Mouse (Mus musculus) Patski (cell line): ENCODE measurements around the gene Ugt1a8. TPM values are rescaled to one million over a fixed set of nuclear protein-coding genes. Genes with fewer than 3 reads are reported as not detected.

ENCODE experiments used
- ATAC-seq: fragments of 100-300 bp; one replicate; pipeline ENCODE4 v1.8.0; 2021
- CTCF ChIA-PET: fragments of 350-600 bp; sonication (Branson Sonifier 250); formaldehyde crosslinking; loops from one replicate; lab custom pipeline; 2022; ENCODE audit warnings: inconsistent platforms; lab: Charles Lee
- POLR2A ChIA-PET: fragments of 350-600 bp; sonication (Branson Sonifier 250); formaldehyde crosslinking; loops from one replicate; lab custom pipeline; 2022; ENCODE audit warnings: antibody characterized with exemption, inconsistent platforms; lab: Charles Lee
- DNase-seq: peaks from one replicate; pipeline ENCODE4 v3.0.0-alpha.2; 2011; ENCODE audit warnings: low read depth, low spot score
- H3K27me3 ChIP-seq: fragments of 371-371 bp; one replicate; pipeline ENCODE4 v1.5.1; 2021
- CTCF ChIP-seq: fragments of 100-300 bp; IDR thresholded peaks from one replicate; pipeline ENCODE4 v1.5.1; 2021
- in situ Hi-C: fragments of 300-500 bp; cut with MboI; formaldehyde crosslinking; loops from 3 replicates; pipeline ENCODE4 v1.11.1; 2018; ENCODE audit warnings: low pct_unique_long_range_greater_than_20kb, mixed read lengths
- polyA plus RNA-seq: library from polyadenylated mRNA; unstranded; gene quantifications from one replicate; pipeline ENCODE4 v1.2.3, GENCODE M21; 2021

The Ugt1a8 gene
- polyA plus RNA-seq, 1 experiment from 2014 or later, result not detected

GRCm38 (mm10) chr1:88213766-88214461, 126.3 kb downstream of the Ugt1a8 start:
- H3K27me3 ChIP-seq, result no peaks in the 10 kb centered on the region
- POLR2A ChIA-PET, result no interaction called here
- TF ChIP-seq CTCF, result no peak
- in situ Hi-C loops, result no loop called here
- ATAC-seq, result peak; percentile 18
- CTCF ChIA-PET, result interaction anchor here (0.8 to 2.5 kb wide), 5 partner anchors 9 to 64 kb away, joined by 3 to 10 read pairs (median 4); partner anchors contain the start of genes Hjurp and Trpm8
- no peak for DNase-seq

GRCm38 (mm10) chr1:88214462-88214952, 126.9 kb downstream of the Ugt1a8 start:
- CTCF ChIA-PET, result interaction anchor here (2.3 to 2.5 kb wide), 2 partner anchors 8 to 64 kb away, joined by 6 to 10 read pairs; partner anchors contain the start of genes Hjurp and Trpm8
- peak; percentile 5 for ATAC-seq
- no peak for DNase-seq
- H3K27me3 ChIP-seq, result no peaks in the 10 kb centered on the region
- in situ Hi-C loops, result no loop called here
- no peak for TF ChIP-seq CTCF
- POLR2A ChIA-PET, result no interaction called here

- no peak for TF ChIP-seq CTCF
- DNase-seq (no peak), ATAC-seq (no peak)
- ChIA-PET POLR2A (no interaction called here), CTCF (interaction anchor here (0.9 to 2.3 kb wide), 3 partner anchors 20 to 62 kb away, joined by 3 to 6 read pairs (median 3); partner anchors contain the start of genes Hjurp and Trpm8)
- H3K27me3 ChIP-seq, result no peaks in the 10 kb centered on the region
- in situ Hi-C loops, result no loop called here
Measured at GRCm38 (mm10) chr1:88215466-88216380, 128.1 kb downstream of the Ugt1a8 start.

GRCm38 (mm10) chr1:88216551-88216950, 128.9 kb downstream of the Ugt1a8 start:
- no peak for DNase-seq
- ChIA-PET CTCF (interaction anchor here (2.4 kb wide), 1 partner anchor 8 kb away, joined by 5 read pairs; no protein-coding TSS in a partner anchor), POLR2A (no interaction called here)
- H3K27me3 ChIP-seq, result no peaks in the 10 kb centered on the region
- TF ChIP-seq CTCF, result no peak
- ATAC-seq, result no peak
- in situ Hi-C loops, result no loop called here

GRCm38 (mm10) chr1:88217144-88217543, 129.5 kb downstream of the Ugt1a8 start:
- CTCF ChIA-PET, result interaction anchor here (2.4 kb wide), 1 partner anchor 9 kb away, joined by 5 read pairs; no protein-coding TSS in a partner anchor
- DNase-seq, result no peak
- no peak for ATAC-seq
- POLR2A ChIA-PET, result interaction anchor here (0.8 kb wide), 1 partner anchor 27 kb away, joined by 3 read pairs; no protein-coding TSS in a partner anchor
- peak; percentile 49 for TF ChIP-seq CTCF
- in situ Hi-C loops, result no loop called here
- H3K27me3 ChIP-seq, result no peaks in the 10 kb centered on the region

GRCm38 (mm10) chr1:88217576-88217975, 130.0 kb downstream of the Ugt1a8 start:
- no peak for ATAC-seq
- ChIA-PET POLR2A (interaction anchor here (0.8 kb wide), 1 partner anchor 27 kb away, joined by 3 read pairs; no protein-coding TSS in a partner anchor), CTCF (interaction anchor here (2.4 kb wide), 1 partner anchor 9 kb away, joined by 5 read pairs; no protein-coding TSS in a partner anchor)
- no peak for DNase-seq
- TF ChIP-seq CTCF, result no peak
- no peaks in the 10 kb centered on the region for H3K27me3 ChIP-seq
- in situ Hi-C loops, result no loop called here

GRCm38 (mm10) chr1:88218051-88218450, 130.4 kb downstream of the Ugt1a8 start:
- DNase-seq (no peak), ATAC-seq (no peak)
- TF ChIP-seq CTCF, result no peak
- no peaks in the 10 kb centered on the region for H3K27me3 ChIP-seq
- in situ Hi-C loops, result no loop called here
- POLR2A ChIA-PET, result no interaction called here
- CTCF ChIA-PET, result interaction anchor here (1.5 to 2.4 kb wide), 2 partner anchors 9 to 15 kb away, joined by 3 to 5 read pairs; no protein-coding TSS in a partner anchor

GRCm38 (mm10) chr1:88218591-88218990, 131.0 kb downstream of the Ugt1a8 start:
- ATAC-seq (no peak), DNase-seq (no peak)
- CTCF ChIA-PET, result interaction anchor here (1.5 to 2.4 kb wide), 3 partner anchors 10 to 18 kb away, joined by 3 to 5 read pairs (median 3); no protein-coding TSS in a partner anchor
- POLR2A ChIA-PET, result no interaction called here
- no peaks in the 10 kb centered on the region for H3K27me3 ChIP-seq
- TF ChIP-seq CTCF, result no peak
- in situ Hi-C loops, result no loop called here

- POLR2A ChIA-PET, result interaction anchor here (0.9 kb wide), 1 partner anchor 15 kb away, joined by 3 read pairs; no protein-coding TSS in a partner anchor
- no peaks in the 10 kb centered on the region for H3K27me3 ChIP-seq
- ATAC-seq (no peak), DNase-seq (no peak)
- TF ChIP-seq CTCF, result no peak
- in situ Hi-C loops, result no loop called here
- CTCF ChIA-PET, result interaction anchor here (1.5 to 2.4 kb wide), 3 partner anchors 10 to 17 kb away, joined by 3 to 5 read pairs (median 3); no protein-coding TSS in a partner anchor
Measured at GRCm38 (mm10) chr1:88219054-88219453, 131.4 kb downstream of the Ugt1a8 start.

- no peak for DNase-seq
- ChIA-PET POLR2A (no interaction called here), CTCF (interaction anchor here (2.2 kb wide), 1 partner anchor 57 kb away, joined by 8 read pairs; the partner anchor contains the start of genes Hjurp and Trpm8)
- no peak for ATAC-seq
- in situ Hi-C loops, result no loop called here
- TF ChIP-seq CTCF, result no peak
- no peaks in the 10 kb centered on the region for H3K27me3 ChIP-seq
Measured at GRCm38 (mm10) chr1:88220336-88220735, 132.7 kb downstream of the Ugt1a8 start.
